Mouse (Mus musculus) heart, adult 11 months (tissue): Measurements from ENCODE around the gene Pigh.
A peak's percentile ranks its signal among the peaks of the same experiment; 100 is the strongest.

Source experiments
- DNase-seq: peaks from one replicate; pipeline ENCODE4 v3.0.0; 2022

The Pigh gene

GRCm38 (mm10) chr12:79089182-79089812 is at the start of gene Pigh:
Gene Pigh (minus strand): TSS chr12:79089651.
- peak; percentile 99 for DNase-seq

GRCm38 (mm10) chr12:79138999-79139398 is 49.5 kb upstream of the Pigh start:
- DNase-seq, result peak; percentile 43

- DNase-seq, result peak; percentile 73
These were observed 47.5 kb upstream of the Pigh start for GRCm38 (mm10) chr12:79136949-79137348.

GRCm38 (mm10) chr12:79135105-79135504 is 45.7 kb upstream of the Pigh start:
- peak; percentile 19 for DNase-seq

- DNase-seq, result peak; percentile 52
These were observed 45.2 kb upstream of the Pigh start for GRCm38 (mm10) chr12:79134676-79135075.

- DNase-seq, result peak; percentile 35
These were observed 42.4 kb upstream of the Pigh start for GRCm38 (mm10) chr12:79131706-79132460.

- peak; percentile 66 for DNase-seq
These were observed 41.8 kb upstream of the Pigh start for GRCm38 (mm10) chr12:79131178-79131675.

GRCm38 (mm10) chr12:79130299-79131177 is 41.1 kb upstream of the Pigh start, which contains the start of gene Arg2:
Gene Arg2 (plus strand): TSS chr12:79130777.
- peak; percentile 90 for DNase-seq

GRCm38 (mm10) chr12:79122820-79123219 is 33.4 kb upstream of the Pigh start:
- peak; percentile 24 for DNase-seq

GRCm38 (mm10) chr12:79118991-79119390 is 29.5 kb upstream of the Pigh start:
- DNase-seq, result peak; percentile 40

- no peak for DNase-seq
These were observed 15.9 kb upstream of the Pigh start for GRCm38 (mm10) chr12:79105312-79105711.

GRCm38 (mm10) chr12:79104544-79104943 is 15.1 kb upstream of the Pigh start:
- DNase-seq, result peak; percentile 55

GRCm38 (mm10) chr12:79103773-79104172 is 14.3 kb upstream of the Pigh start:
- DNase-seq, result peak; percentile 28

- peak; percentile 60 for DNase-seq
These were observed 7.8 kb upstream of the Pigh start for GRCm38 (mm10) chr12:79097106-79097752.

- peak; percentile 92 for DNase-seq
These were observed 3.1 kb upstream of the Pigh start for GRCm38 (mm10) chr12:79092569-79092968.

GRCm38 (mm10) chr12:79073362-79073761 is 16.1 kb downstream of the Pigh start:
- peak; percentile 85 for DNase-seq

- peak; percentile 86 for DNase-seq
These were observed 16.9 kb downstream of the Pigh start for GRCm38 (mm10) chr12:79072576-79072975.

GRCm38 (mm10) chr12:79070736-79071333 is 18.6 kb downstream of the Pigh start:
- no peak for DNase-seq

- no peak for DNase-seq
These were observed 19.5 kb downstream of the Pigh start for GRCm38 (mm10) chr12:79069916-79070315.

GRCm38 (mm10) chr12:79069187-79069608 is 20.3 kb downstream of the Pigh start:
- DNase-seq, result no peak

GRCm38 (mm10) chr12:79068306-79068705 is 21.1 kb downstream of the Pigh start:
- no peak for DNase-seq

GRCm38 (mm10) chr12:79067526-79067925 is 21.9 kb downstream of the Pigh start:
- DNase-seq, result no peak
